Mouse (Mus musculus): Measurements from ENCODE around the gene Prdm1. TPM values are rescaled to one million over a fixed set of nuclear protein-coding genes. Genes with fewer than 3 reads are reported as not detected.

The Prdm1 gene
- polyA plus RNA-seq, 2 experiments: 0.12 to 0.13 TPM

GRCm38 (mm10) chr10:44553648-44554047, 25.3 kb upstream of the Prdm1 start:
- H3K4me1 ChIP-seq (replicated peaks; ENCODE audit: control insufficient read depth in 2 of 2, insufficient read depth in 2 of 2, low read length in 1 of 2): peaks cover 0 to 11% of the 10 kb centered on the region in 2 experiments; a peak in 3 of 4 replicates
- DNase-seq (ENCODE audit: low read depth in 3 of 3, low spot score in 3 of 3) (no peak), ATAC-seq (ENCODE audit: insufficient read depth) (no peak)
- no peak overlapping the region for H3K27ac ChIP-seq
- H3K27me3 ChIP-seq (ENCODE audit: control insufficient read depth, insufficient read depth, low read length): no peaks in the 10 kb centered on the region
- no peak overlapping the region for H3K4me2 ChIP-seq (ENCODE audit: low read depth)
- WGBS (ENCODE audit: insufficient replicate concordance): 80% methylated on average over 1 of the region's 1 CpGs
- H3K36me3 ChIP-seq (replicated peaks; ENCODE audit: control insufficient read depth, insufficient read depth, low read depth): no peaks in the 10 kb centered on the region
- TF ChIP-seq EP300 (IDR thresholded peaks at IDR 0.05; ENCODE audit: low read depth): no peak
- TF ChIP-seq CTCF (IDR thresholded peaks at IDR 0.05; ENCODE audit: low read depth): no peak
- no peak overlapping the region for H3K4me3 ChIP-seq (ENCODE audit: insufficient read depth in 1 of 2, low read depth in 2 of 2, low read length in 2 of 2)
- no peaks in the 10 kb centered on the region for H3K9me3 ChIP-seq (ENCODE audit: control insufficient read depth, low read length)
- no peak overlapping the region for H3K9ac ChIP-seq (replicated peaks)

GRCm38 (mm10) chr10:44539033-44539578, 10.8 kb upstream of the Prdm1 start:
- Histone ChIP-seq H3K4me2 (ENCODE audit: low read depth) (peak overlapping the region; percentile 48), H3K27me3 (ENCODE audit: control insufficient read depth, insufficient read depth, low read length) (no peaks in the 10 kb centered on the region), H3K9ac (replicated peaks) (no peak overlapping the region; the same call in 1 of the 2 replicates), H3K36me3 (replicated peaks; ENCODE audit: control insufficient read depth, insufficient read depth, low read depth) (no peaks in the 10 kb centered on the region), H3K27ac (no peak overlapping the region), H3K4me3 (ENCODE audit: insufficient read depth in 1 of 2, low read depth in 2 of 2, low read length in 2 of 2) (peak overlapping the region in 1 of 2 experiments; percentile 6; a peak in 1 of 4 replicates), H3K4me1 (replicated peaks; ENCODE audit: control insufficient read depth in 2 of 2, insufficient read depth in 2 of 2, low read length in 1 of 2) (0 out of 4 replicates have a peak, but pooled peaks cover 0 to 6% of the 10 kb centered on the region in 2 experiments), H3K9me3 (ENCODE audit: control insufficient read depth, low read length) (no peaks in the 10 kb centered on the region)
- TF ChIP-seq CTCF (IDR thresholded peaks at IDR 0.05; ENCODE audit: low read depth): no peak
- no peak for TF ChIP-seq EP300 (IDR thresholded peaks at IDR 0.05; ENCODE audit: low read depth)
- WGBS (ENCODE audit: insufficient replicate concordance): 4% methylated on average over 14 of the region's 14 CpGs
- DNase-seq (ENCODE audit: low read depth in 3 of 3, low spot score in 3 of 3): no peak
- ATAC-seq (ENCODE audit: insufficient read depth): no peak

GRCm38 (mm10) chr10:44538137-44538536, 9.8 kb upstream of the Prdm1 start:
- 0 out of 4 replicates have a peak, but pooled peaks cover 0 to 6% of the 10 kb centered on the region in 2 experiments for H3K4me1 ChIP-seq (replicated peaks; ENCODE audit: control insufficient read depth in 2 of 2, insufficient read depth in 2 of 2, low read length in 1 of 2)
- no peak overlapping the region for H3K9ac ChIP-seq (replicated peaks)
- no peaks in the 10 kb centered on the region for H3K27me3 ChIP-seq (ENCODE audit: control insufficient read depth, insufficient read depth, low read length)
- H3K9me3 ChIP-seq (ENCODE audit: control insufficient read depth, low read length): no peaks in the 10 kb centered on the region
- H3K36me3 ChIP-seq (replicated peaks; ENCODE audit: control insufficient read depth, insufficient read depth, low read depth): no peaks in the 10 kb centered on the region
- 72% methylated on average over 6 of the region's 6 CpGs for WGBS (ENCODE audit: insufficient replicate concordance)
- no peak for ATAC-seq (ENCODE audit: insufficient read depth)
- no peak overlapping the region for H3K4me3 ChIP-seq (ENCODE audit: insufficient read depth in 1 of 2, low read depth in 2 of 2, low read length in 2 of 2)
- no peak for DNase-seq (ENCODE audit: low read depth in 3 of 3, low spot score in 3 of 3)
- no peak overlapping the region for H3K27ac ChIP-seq
- TF ChIP-seq CTCF (IDR thresholded peaks at IDR 0.05; ENCODE audit: low read depth) (no peak), EP300 (IDR thresholded peaks at IDR 0.05; ENCODE audit: low read depth) (no peak)
- H3K4me2 ChIP-seq (ENCODE audit: low read depth): no peak overlapping the region

- WGBS (ENCODE audit: insufficient replicate concordance): 7% methylated on average over 5 of the region's 5 CpGs
These were observed 1.7 kb upstream of the Prdm1 start for GRCm38 (mm10) chr10:44530067-44530360.

GRCm38 (mm10) chr10:44529218-44530066, 1.1 kb upstream of the Prdm1 start:
- Histone ChIP-seq H3K9ac (replicated peaks) (peak overlapping the region; percentile 75), H3K9me3 (ENCODE audit: control insufficient read depth, low read length) (no peaks in the 10 kb centered on the region), H3K27me3 (ENCODE audit: control insufficient read depth, insufficient read depth, low read length) (peaks cover 41% of the 10 kb centered on the region), H3K27ac (no peak overlapping the region), H3K36me3 (replicated peaks; ENCODE audit: control insufficient read depth, insufficient read depth, low read depth) (no peaks in the 10 kb centered on the region), H3K4me3 (ENCODE audit: insufficient read depth in 1 of 2, low read depth in 2 of 2, low read length in 2 of 2) (peak overlapping the region; percentile 81 to 86), H3K4me2 (ENCODE audit: low read depth) (peak overlapping the region; percentile 85), H3K4me1 (replicated peaks; ENCODE audit: control insufficient read depth in 2 of 2, insufficient read depth in 2 of 2, low read length in 1 of 2) (peaks cover 7 to 8% of the 10 kb centered on the region in 2 experiments)
- ATAC-seq (ENCODE audit: insufficient read depth): peak; percentile 100
- DNase-seq (ENCODE audit: low read depth in 3 of 3, low spot score in 3 of 3): peak; percentile 73 to 76 (median 75)
- TF ChIP-seq EP300 (IDR thresholded peaks at IDR 0.05; ENCODE audit: low read depth): no peak
- no peak for TF ChIP-seq CTCF (IDR thresholded peaks at IDR 0.05; ENCODE audit: low read depth)
- 0% methylated on average over 42 of the region's 42 CpGs for WGBS (ENCODE audit: insufficient replicate concordance)

More at GRCm38 (mm10) chr10:44530067-44530360, 1.7 kb upstream of the Prdm1 start:
- Histone ChIP-seq H3K36me3 (replicated peaks; ENCODE audit: control insufficient read depth, insufficient read depth, low read depth) (no peaks in the 10 kb centered on the region), H3K27ac (no peak overlapping the region), H3K27me3 (ENCODE audit: control insufficient read depth, insufficient read depth, low read length) (peaks cover 40% of the 10 kb centered on the region), H3K4me2 (ENCODE audit: low read depth) (peak overlapping the region; percentile 85), H3K9me3 (ENCODE audit: control insufficient read depth, low read length) (no peaks in the 10 kb centered on the region), H3K4me1 (replicated peaks; ENCODE audit: control insufficient read depth in 2 of 2, insufficient read depth in 2 of 2, low read length in 1 of 2) (peaks cover 7 to 8% of the 10 kb centered on the region in 2 experiments), H3K4me3 (ENCODE audit: insufficient read depth in 1 of 2, low read depth in 2 of 2, low read length in 2 of 2) (peak overlapping the region; percentile 81 to 86), H3K9ac (replicated peaks) (peak overlapping the region; percentile 75)
- no peak for TF ChIP-seq EP300 (IDR thresholded peaks at IDR 0.05; ENCODE audit: low read depth)
- TF ChIP-seq CTCF (IDR thresholded peaks at IDR 0.05; ENCODE audit: low read depth): no peak
- DNase-seq (ENCODE audit: low read depth in 3 of 3, low spot score in 3 of 3): no peak
- no peak for ATAC-seq (ENCODE audit: insufficient read depth)

All from liver, embryonic 14.5 days (tissue).